9 mouse cellular contexts compared by ENCODE assay signal in the genomic region with DNA sequence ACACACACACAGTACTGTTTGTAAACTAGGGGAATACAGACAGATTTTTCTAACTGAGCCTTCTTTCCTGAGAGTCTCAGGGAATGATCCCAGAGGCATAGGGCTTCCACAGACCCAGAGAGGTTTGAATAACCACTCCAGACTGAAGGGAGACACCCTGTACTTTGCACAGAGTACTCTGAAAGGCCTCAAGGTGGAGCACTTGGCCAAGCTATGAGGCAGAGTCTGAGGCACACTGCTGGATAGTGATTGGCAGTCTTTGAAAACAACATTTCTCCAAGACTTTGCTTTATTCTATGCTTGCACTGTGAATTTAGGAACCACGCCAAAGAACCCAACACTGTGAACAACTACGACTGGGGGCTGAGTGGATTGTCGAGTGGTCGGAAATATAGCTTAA.
DNase-seq lines count a peak whose midpoint lies in the region; ATAC-seq and TF ChIP-seq lines count a peak whose summit lies in the region.
"Had no signal": no experiment of that assay in that cellular context is flagged by ENCODE, and none has a peak within 500 bp of the region (broad histone marks: within the 10 kb centered on the region; RNA-seq: fewer than 3 reads in every experiment).

No protein-coding gene starts in this region.

- H3K4me1 ChIP-seq in heart, embryonic 16.5 days (ENCODE audit: control insufficient read depth, insufficient read depth, low read length), result no peaks in the 10 kb centered on the region
- no peaks in the 10 kb centered on the region for H3K4me1 ChIP-seq in lung, embryonic 14.5 days (ENCODE audit: insufficient read depth)

- WGBS in heart, embryonic 16.5 days, result 20% methylated on average over 4 of the region's 4 CpGs
- 11% methylated on average over 4 of the region's 4 CpGs for WGBS in lung, embryonic 14.5 days

- peak; percentile 72 for ATAC-seq in heart, embryonic 16.5 days (replicated peaks; ENCODE audit: extremely low read depth, insufficient read depth, low FRiP score)
- ATAC-seq in lung, embryonic 14.5 days (ENCODE audit: insufficient read depth), result peak; percentile 95

- no peaks in the 10 kb centered on the region; the same call in 1 of the 2 replicates for H3K27me3 ChIP-seq in heart, embryonic 16.5 days (ENCODE audit: control insufficient read depth, insufficient read depth, low read length)
- H3K27me3 ChIP-seq in lung, embryonic 14.5 days (ENCODE audit: insufficient read depth, low read length), result no peaks in the 10 kb centered on the region

- H3K4me2 ChIP-seq in heart, embryonic 16.5 days (ENCODE audit: low read depth, low read length), result no peak overlapping the region
- H3K4me2 ChIP-seq in lung, embryonic 14.5 days, result no peak overlapping the region

- TF ChIP-seq CTCF in lung, embryonic 14.5 days (IDR thresholded peaks at IDR 0.05; ENCODE audit: low read depth), result peak; percentile 77

- no peak for DNase-seq in heart, adult 18-20 months
- DNase-seq in brain, adult 2 months (ENCODE audit: low read depth, low spot score), result peak; percentile 66
- DNase-seq in frontal cortex, postnatal 14 days (ENCODE audit: low spot score in 2 of 2), result peak; percentile 15 to 33
- DNase-seq in kidney, postnatal 14 days, result peak; percentile 38
- DNase-seq in lung, embryonic 14.5 days, result peak; percentile 85
- DNase-seq in retina, adult 2 months (ENCODE audit: low read depth, low spot score), result peak; percentile 2
- DNase-seq in B cell, adult 2 months, result no peak

- H3K4me3 ChIP-seq in heart, embryonic 16.5 days (ENCODE audit: low read length), result no peak overlapping the region
- no peak overlapping the region for H3K4me3 ChIP-seq in lung, embryonic 14.5 days (ENCODE audit: low read depth, low read length)
- H3K4me3 ChIP-seq: myocyte had no signal

- no peak overlapping the region for H3K9ac ChIP-seq in heart, embryonic 16.5 days (ENCODE audit: low read length)
- no peak overlapping the region for H3K9ac ChIP-seq in lung, embryonic 14.5 days

- 0 out of 2 replicates have a peak, but pooled peaks cover 2% of the 10 kb centered on the region for H3K9me3 ChIP-seq in heart, embryonic 16.5 days (replicated peaks; ENCODE audit: control insufficient read depth, low read length)
- no peaks in the 10 kb centered on the region for H3K9me3 ChIP-seq in lung, embryonic 14.5 days (ENCODE audit: low read depth, low read length)

- H3K36me3 ChIP-seq in heart, embryonic 16.5 days (ENCODE audit: control insufficient read depth, insufficient read depth), result no peaks in the 10 kb centered on the region
- H3K36me3 ChIP-seq in lung, embryonic 14.5 days (ENCODE audit: insufficient read depth), result no peaks in the 10 kb centered on the region

- no peak overlapping the region for H3K27ac ChIP-seq in heart, embryonic 16.5 days (ENCODE audit: low read length)
- H3K27ac ChIP-seq in lung, embryonic 14.5 days (ENCODE audit: low read depth), result no peak overlapping the region

Comparison
In these comparisons a context has a peak if more than half of its experiments do, and no peak if none do; other contexts are left out.
1. DNase-seq: peak in brain, adult 2 months (single experiment), frontal cortex, postnatal 14 days (2 of 2), kidney, postnatal 14 days (single experiment), lung, embryonic 14.5 days (single experiment) and retina, adult 2 months (single experiment); none in heart, adult 18-20 months (0 of 2) and B cell, adult 2 months (0 of 2).